Mouse (Mus musculus) myocyte (in vitro differentiated cells): ENCODE results near the gene Slc8a1. TPM values are rescaled to one million over a fixed set of nuclear protein-coding genes. Genes with fewer than 3 reads are reported as not detected.

ENCODE experiments used
- H3K27me3 ChIP-seq: one replicate; pipeline ENCODE4 v1.6.1; 2011; ENCODE audit not compliant: control insufficient read depth, insufficient read depth, insufficient read length
- H3K36me3 ChIP-seq: one replicate; pipeline ENCODE4 v1.6.1; 2011; ENCODE audit not compliant: control insufficient read depth, insufficient read depth
- H3K4me2 ChIP-seq: one replicate; pipeline ENCODE4 v1.6.1; 2011; ENCODE audit warnings: low read depth, control low read depth
- H3K4me3 ChIP-seq: one replicate; pipeline ENCODE4 v1.5.1; 2011; ENCODE audit warnings: mild to moderate bottlenecking, control low read depth, moderate library complexity
- H3K79me2 ChIP-seq: one replicate; pipeline ENCODE4 v1.6.1; 2011; ENCODE audit not compliant: control insufficient read depth, insufficient read depth
- H3ac ChIP-seq: one replicate; pipeline ENCODE4 v1.6.1; 2011; ENCODE audit not compliant: control insufficient read depth, insufficient read length
- CEBPB ChIP-seq: IDR thresholded peaks from 2 replicates; pipeline ENCODE4 v1.6.1; 2011; ENCODE audit warnings: mild to moderate bottlenecking, moderate library complexity; ENCODE audit not compliant: poor library complexity, insufficient read depth, severe bottlenecking
- E2F4 ChIP-seq: IDR thresholded peaks from one replicate; pipeline ENCODE4 v1.6.1; 2011; ENCODE audit warnings: mild to moderate bottlenecking, control low read depth, moderate library complexity; ENCODE audit not compliant: insufficient read depth
- MAX ChIP-seq: IDR thresholded peaks from one replicate; pipeline ENCODE4 v1.6.1; 2011; ENCODE audit warnings: low read depth, mild to moderate bottlenecking, control low read depth
- MYOD1 ChIP-seq, 3 experiments: IDR thresholded peaks; one replicate each; pipeline ENCODE4 v1.6.1; 2011; ENCODE audit warnings: control low read depth in 2 of 3, low read depth in 2 of 3, mild to moderate bottlenecking in 2 of 3, moderate library complexity in 1 of 3; ENCODE audit not compliant: insufficient read length in 2 of 3, control insufficient read depth in 1 of 3
- MYOG ChIP-seq, 3 experiments: IDR thresholded peaks; one replicate each; pipeline ENCODE4 v1.6.1; 2011; ENCODE audit warnings: control low read depth in 2 of 3, low read depth in 2 of 3, mild to moderate bottlenecking in 2 of 3; ENCODE audit not compliant: insufficient read length in 2 of 3, control insufficient read depth in 1 of 3, insufficient read depth in 1 of 3
- POLR2A ChIP-seq: IDR thresholded peaks from one replicate; pipeline ENCODE4 v1.6.1; 2011; ENCODE audit warnings: low read depth, mild to moderate bottlenecking, control low read depth, moderate library complexity; ENCODE audit not compliant: insufficient read length
- POLR2AphosphoS2 ChIP-seq: IDR thresholded peaks from one replicate; pipeline ENCODE4 v1.6.1; 2011; ENCODE audit warnings: low read depth, control low read depth; ENCODE audit not compliant: insufficient read length
- REST ChIP-seq: IDR thresholded peaks from one replicate; pipeline ENCODE4 v1.6.1; 2011; ENCODE audit warnings: mild to moderate bottlenecking, control low read depth, moderate library complexity; ENCODE audit not compliant: insufficient read depth, insufficient read length
- SRF ChIP-seq: IDR thresholded peaks from one replicate; pipeline ENCODE4 v1.6.1; 2011; ENCODE audit warnings: low read depth; ENCODE audit not compliant: control insufficient read depth, insufficient read length
- TCF12 ChIP-seq: IDR thresholded peaks from one replicate; pipeline ENCODE4 v1.6.1; 2011; ENCODE audit warnings: mild to moderate bottlenecking, control low read depth; ENCODE audit not compliant: poor library complexity, insufficient read depth, severe bottlenecking
- TCF3 ChIP-seq: IDR thresholded peaks from one replicate; pipeline ENCODE4 v1.6.1; 2011; ENCODE audit warnings: low read depth, control low read depth; ENCODE audit not compliant: insufficient read length
- USF1 ChIP-seq: IDR thresholded peaks from one replicate; pipeline ENCODE4 v1.6.1; 2011; ENCODE audit warnings: low read depth, mild to moderate bottlenecking, control low read depth, moderate library complexity
- polyA plus RNA-seq: library from polyadenylated mRNA; unstranded; fragments of >200 nt; fragmentation: generic; extraction: Trizol; gene quantifications from one replicate; pipeline ENCODE4 v1.2.1, GENCODE M21; 2012; ENCODE audit warnings: missing spikeins

The Slc8a1 gene
- polyA plus RNA-seq, 1 experiment = 3.0 TPM

DNA sequence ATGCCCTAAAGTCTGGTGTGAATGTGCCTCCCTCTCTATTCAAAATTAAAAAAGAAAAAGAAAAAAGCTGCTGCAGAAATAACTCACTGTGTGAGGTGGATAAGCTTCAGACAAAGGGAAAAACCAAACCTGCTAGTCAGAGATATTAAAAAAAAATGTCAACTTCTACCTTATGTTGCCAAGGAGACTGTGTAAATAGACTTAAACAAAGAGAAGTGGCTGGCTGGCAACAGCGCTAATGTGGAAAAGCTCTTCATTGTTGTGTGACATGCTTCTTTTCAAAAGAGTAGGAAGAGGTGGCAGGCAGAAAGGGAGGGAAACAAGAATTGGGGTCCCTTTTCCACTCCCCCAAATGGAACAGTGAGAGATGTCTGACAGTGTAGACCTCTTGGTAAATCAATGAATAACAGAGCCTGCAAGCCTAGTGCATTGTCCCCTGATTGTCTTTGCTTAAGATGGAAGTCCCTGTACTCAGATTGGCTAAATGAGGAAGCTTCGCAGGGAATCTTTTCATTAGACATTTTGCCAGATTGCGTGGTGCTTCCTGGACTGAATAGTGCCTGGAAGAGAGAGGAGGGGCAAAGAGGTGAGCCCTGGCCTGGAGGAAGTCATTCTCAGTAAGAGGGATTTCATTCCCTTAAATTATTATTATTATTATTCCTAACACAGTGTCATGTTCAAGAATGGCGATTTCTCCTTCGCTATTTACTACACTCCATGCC is 237.3 kb downstream of the Slc8a1 start:
- Histone ChIP-seq H3K79me2 (no peaks in the 10 kb centered on the region), H3K4me2 (no peak overlapping the region), H3K27me3 (no peaks in the 10 kb centered on the region), H3K36me3 (no peaks in the 10 kb centered on the region), H3ac (no peak overlapping the region), H3K4me3 (no peak overlapping the region)
- TF ChIP-seq USF1 (no peak), SRF (no peak), CEBPB (no peak), POLR2A (no peak), MAX (no peak), TCF3 (no peak), POLR2AphosphoS2 (no peak), MYOD1 (IDR thresholded peaks at IDR 0.05; ENCODE audit: control insufficient read depth in 1 of 3, insufficient read length in 2 of 3, low read depth in 2 of 3) (no peak), E2F4 (no peak), MYOG (IDR thresholded peaks at IDR 0.05; ENCODE audit: control insufficient read depth in 1 of 3, insufficient read depth in 1 of 3, insufficient read length in 2 of 3, low read depth in 2 of 3) (no peak), TCF12 (no peak), REST (no peak)

DNA sequence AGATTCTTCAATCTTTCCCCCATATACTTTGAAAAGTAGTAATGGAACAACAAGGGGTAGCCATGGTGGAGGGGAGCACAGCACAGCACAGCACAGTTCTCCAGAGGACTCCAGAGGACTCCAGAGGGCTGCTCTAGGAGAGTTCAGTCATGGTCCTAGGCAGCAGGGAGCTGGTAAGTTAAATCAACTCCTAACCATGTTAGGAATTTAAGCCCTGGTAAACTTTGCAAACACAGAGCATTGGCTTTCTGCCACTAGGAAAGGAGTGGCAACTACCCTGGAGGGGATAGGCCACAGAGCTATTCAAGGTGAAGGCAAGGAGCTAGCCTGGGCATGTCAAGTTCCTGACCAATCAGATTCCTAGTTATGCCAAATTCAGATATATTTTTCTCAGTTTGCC is 240.3 kb downstream of the Slc8a1 start:
- Histone ChIP-seq H3K36me3 (no peaks in the 10 kb centered on the region), H3K27me3 (no peaks in the 10 kb centered on the region), H3K79me2 (no peaks in the 10 kb centered on the region), H3ac (no peak overlapping the region), H3K4me3 (no peak overlapping the region), H3K4me2 (no peak overlapping the region)
- TF ChIP-seq CEBPB (no peak), TCF3 (no peak), USF1 (no peak), MAX (no peak), MYOD1 (IDR thresholded peaks at IDR 0.05; ENCODE audit: control insufficient read depth in 1 of 3, insufficient read length in 2 of 3, low read depth in 2 of 3) (no peak), POLR2A (no peak)

DNA sequence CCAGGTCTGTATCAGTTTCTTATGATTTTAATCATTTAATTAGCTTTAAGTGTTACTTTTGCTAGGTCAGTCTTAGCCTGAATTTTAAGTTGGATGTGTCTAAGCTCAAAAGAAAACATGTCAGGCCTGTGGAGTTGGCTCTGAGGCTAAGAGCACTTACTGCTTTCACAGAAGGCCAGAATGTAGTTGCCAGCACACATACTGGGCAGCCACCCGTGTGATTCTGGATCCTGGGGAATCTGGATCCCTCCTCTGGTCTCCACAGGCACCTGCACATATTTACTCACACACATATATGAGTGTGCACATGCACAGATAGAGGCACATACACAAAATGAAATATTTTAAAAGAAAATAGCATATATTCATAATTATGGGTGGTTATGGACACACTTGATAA is 241.6 kb downstream of the Slc8a1 start:
- Histone ChIP-seq H3ac (no peak overlapping the region), H3K4me3 (no peak overlapping the region), H3K27me3 (no peaks in the 10 kb centered on the region), H3K4me2 (no peak overlapping the region), H3K79me2 (no peaks in the 10 kb centered on the region), H3K36me3 (no peaks in the 10 kb centered on the region)
- TF ChIP-seq POLR2AphosphoS2 (no peak), TCF3 (no peak), E2F4 (no peak), REST (no peak), MYOG (IDR thresholded peaks at IDR 0.05; ENCODE audit: control insufficient read depth in 1 of 3, insufficient read depth in 1 of 3, insufficient read length in 2 of 3, low read depth in 2 of 3) (no peak), MAX (no peak), MYOD1 (IDR thresholded peaks at IDR 0.05; ENCODE audit: control insufficient read depth in 1 of 3, insufficient read length in 2 of 3, low read depth in 2 of 3) (no peak), USF1 (no peak), CEBPB (no peak), POLR2A (no peak), SRF (no peak), TCF12 (no peak)

DNA sequence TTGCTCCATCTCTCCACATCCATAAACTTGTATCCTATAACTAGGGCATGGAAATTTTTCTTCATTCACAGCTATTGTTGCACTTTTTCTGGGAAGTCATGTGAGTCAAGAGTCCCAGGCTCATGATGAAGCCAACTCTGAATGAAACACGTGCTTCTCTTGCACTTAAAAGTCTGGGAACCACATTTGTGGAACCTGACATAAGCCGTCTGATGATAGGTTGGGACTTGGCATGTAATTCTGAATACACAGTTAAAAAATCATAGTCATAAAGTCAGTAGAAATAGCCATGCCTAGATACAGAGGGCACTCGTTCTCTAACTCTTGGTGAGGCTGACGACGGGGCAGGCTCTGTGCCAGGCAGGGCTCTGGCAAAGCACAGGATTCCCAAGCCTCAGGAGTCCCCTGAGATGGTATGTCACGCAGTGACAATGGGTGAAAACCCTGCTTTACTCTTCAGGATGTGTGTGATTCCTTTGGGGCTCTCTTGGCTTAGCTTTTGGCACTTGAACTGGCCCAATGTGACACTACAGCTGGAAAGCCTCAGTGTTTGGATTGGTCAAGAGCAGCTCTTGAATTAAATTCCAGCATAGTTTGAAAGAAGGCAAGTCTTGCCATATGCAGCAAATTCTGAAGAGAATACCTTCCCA is 245.8 kb downstream of the Slc8a1 start:
- H3K4me2 ChIP-seq = no peak overlapping the region
- no peak overlapping the region for H3ac ChIP-seq
- H3K27me3 ChIP-seq = no peaks in the 10 kb centered on the region
- H3K79me2 ChIP-seq = no peaks in the 10 kb centered on the region
- H3K4me3 ChIP-seq = no peak overlapping the region
- H3K36me3 ChIP-seq = no peaks in the 10 kb centered on the region
- no peak for TF ChIP-seq REST
- no peak for TF ChIP-seq MYOD1 (IDR thresholded peaks at IDR 0.05; ENCODE audit: control insufficient read depth in 1 of 3, insufficient read length in 2 of 3, low read depth in 2 of 3)
- TF ChIP-seq E2F4 = no peak
- no peak for TF ChIP-seq MYOG (IDR thresholded peaks at IDR 0.05; ENCODE audit: control insufficient read depth in 1 of 3, insufficient read depth in 1 of 3, insufficient read length in 2 of 3, low read depth in 2 of 3)
- no peak for TF ChIP-seq TCF3
- no peak for TF ChIP-seq USF1
- TF ChIP-seq POLR2A = no peak
- no peak for TF ChIP-seq CEBPB
- TF ChIP-seq SRF = no peak
